Mouse (Mus musculus): ENCODE data around the gene Zfhx2. TPM values are rescaled to one million over a fixed set of nuclear protein-coding genes. Genes with fewer than 3 reads are reported as not detected.

Zfhx2 gene
- total RNA-seq, 4 experiments from 2014 or later, result 36.0 to 41.7 (median 38.6) TPM

- no peak for DNase-seq (ENCODE audit: low spot score in 2 of 2)
Measured at GRCm38 (mm10) chr14:55106990-55107389, 14.9 kb upstream of the Zfhx2 start.

- peak in 1 of 2 experiments; percentile 85 for DNase-seq (ENCODE audit: low spot score in 2 of 2)
Measured at GRCm38 (mm10) chr14:55105836-55106809, 14.0 kb upstream of the Zfhx2 start, which contains the start of gene Ap1g2. Ap1g2 (minus strand) TSS chr14:55106593.

- DNase-seq (ENCODE audit: low spot score in 2 of 2), result no peak
Measured at GRCm38 (mm10) chr14:55105386-55105785, 13.3 kb upstream of the Zfhx2 start.

- DNase-seq (ENCODE audit: low spot score in 2 of 2), result no peak
Measured at GRCm38 (mm10) chr14:55104365-55104764, 12.2 kb upstream of the Zfhx2 start.

GRCm38 (mm10) chr14:55102253-55102785 is 10.2 kb upstream of the Zfhx2 start:
- DNase-seq (ENCODE audit: low spot score in 2 of 2), result no peak

- no peak for DNase-seq (ENCODE audit: low spot score in 2 of 2)
Measured at GRCm38 (mm10) chr14:55101592-55101991, 9.5 kb upstream of the Zfhx2 start.

GRCm38 (mm10) chr14:55098067-55098466 is 5.9 kb upstream of the Zfhx2 start:
- DNase-seq (ENCODE audit: low spot score in 2 of 2), result no peak

- DNase-seq (ENCODE audit: low spot score in 2 of 2), result no peak
Measured at GRCm38 (mm10) chr14:55097646-55098045, 5.5 kb upstream of the Zfhx2 start.

GRCm38 (mm10) chr14:55096573-55097087 is 4.5 kb upstream of the Zfhx2 start:
- no peak for DNase-seq (ENCODE audit: low spot score in 2 of 2)

- DNase-seq (ENCODE audit: low spot score in 2 of 2), result no peak
Measured at GRCm38 (mm10) chr14:55095671-55096070, 3.5 kb upstream of the Zfhx2 start.

- DNase-seq (ENCODE audit: low spot score in 2 of 2), result no peak
Measured at GRCm38 (mm10) chr14:55095263-55095662, 3.1 kb upstream of the Zfhx2 start.

GRCm38 (mm10) chr14:55094704-55095231 is 2.6 kb upstream of the Zfhx2 start, which contains the start of gene Thtpa:
Thtpa (plus strand) TSS chr14:55094784.
- no peak for DNase-seq (ENCODE audit: low spot score in 2 of 2)

GRCm38 (mm10) chr14:55093927-55094326 is 1.8 kb upstream of the Zfhx2 start:
- DNase-seq (ENCODE audit: low spot score in 2 of 2), result no peak

GRCm38 (mm10) chr14:55091209-55091865 is 787 bp downstream of the Zfhx2 start:
- DNase-seq (ENCODE audit: low spot score in 2 of 2), result no peak

- DNase-seq (ENCODE audit: low spot score in 2 of 2), result no peak
Measured at GRCm38 (mm10) chr14:55089199-55089947, 2.8 kb downstream of the Zfhx2 start.

GRCm38 (mm10) chr14:55086009-55086514 is 6.1 kb downstream of the Zfhx2 start:
- DNase-seq (ENCODE audit: low spot score in 2 of 2), result no peak

GRCm38 (mm10) chr14:55085324-55086008 is 6.7 kb downstream of the Zfhx2 start:
- no peak for DNase-seq (ENCODE audit: low spot score in 2 of 2)

- no peak for DNase-seq (ENCODE audit: low spot score in 2 of 2)
Measured at GRCm38 (mm10) chr14:55083481-55083880, 8.6 kb downstream of the Zfhx2 start.

GRCm38 (mm10) chr14:55081105-55081504 is 11.0 kb downstream of the Zfhx2 start:
- DNase-seq (ENCODE audit: low spot score in 2 of 2), result no peak
